ENCODE assay signal across 15 mouse cellular contexts in the genomic region with DNA sequence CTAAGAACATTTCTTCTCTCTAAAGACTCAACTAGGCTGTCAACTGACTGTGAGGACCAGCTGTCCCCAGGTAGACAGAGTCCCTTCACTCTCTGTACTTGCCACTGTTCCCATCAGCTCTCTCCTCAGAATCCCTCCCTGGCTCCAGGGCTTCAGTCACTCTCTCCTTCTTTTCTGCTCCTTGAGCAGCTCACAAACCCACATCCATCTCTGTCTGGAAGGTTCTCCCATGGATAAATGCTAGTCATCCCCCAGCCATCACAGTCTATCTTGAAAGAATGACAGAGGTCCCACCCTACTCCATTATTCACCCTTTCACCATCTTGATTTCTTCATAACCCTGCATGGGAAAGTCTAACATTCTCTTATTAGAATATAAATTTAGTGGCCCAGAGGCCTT.
"Had no signal": no experiment of that assay in that cellular context is flagged by ENCODE, and none has a peak within 500 bp of the region (broad histone marks: within the 10 kb centered on the region; RNA-seq: fewer than 3 reads in every experiment).

No protein-coding gene starts in this region.

- H3K4me1 ChIP-seq: lung, embryonic 15.5 days; megakaryocyte, embryonic 14.5 days; midbrain, embryonic 15.5 days; neural tube, embryonic 12.5 days; stomach, embryonic 15.5 days had no signal

- H3K27ac ChIP-seq: lung, embryonic 15.5 days; macrophage; midbrain, embryonic 13.5 days; midbrain, embryonic 15.5 days; neural tube, embryonic 12.5 days; stomach, embryonic 15.5 days; stomach, postnatal 0 days had no signal

- H3K36me3 ChIP-seq: lung, embryonic 15.5 days; midbrain, embryonic 13.5 days; midbrain, embryonic 15.5 days; neural tube, embryonic 12.5 days; stomach, embryonic 15.5 days had no signal

- DNase-seq: lung, adult 2 months; lung, postnatal 14 days; lung, postnatal 36 days; right cerebral cortex, postnatal 14 days; thymus, adult 2 months; thymus, postnatal 25 days; thymus, postnatal 4 days had no signal

- H3K27me3 ChIP-seq: lung, embryonic 15.5 days; megakaryocyte, embryonic 14.5 days; midbrain, embryonic 13.5 days; midbrain, embryonic 15.5 days; neural tube, embryonic 12.5 days; stomach, embryonic 15.5 days had no signal

- H3K9me3 ChIP-seq: lung, embryonic 15.5 days; midbrain, embryonic 13.5 days; midbrain, embryonic 15.5 days; neural tube, embryonic 12.5 days; stomach, embryonic 15.5 days had no signal

- H3K4me3 ChIP-seq: lung, embryonic 15.5 days; megakaryocyte, embryonic 14.5 days; midbrain, embryonic 13.5 days; midbrain, embryonic 15.5 days; neural tube, embryonic 12.5 days; stomach, embryonic 15.5 days had no signal
